Comparison of ENCODE assay signal across 14 mouse cellular contexts in genomic region chr2:118262673-118263072, GRCm38 (mm10). TPM values are rescaled to one million over a fixed set of nuclear protein-coding genes. Genes with fewer than 3 reads are reported as not detected.
DNase-seq lines count a peak whose midpoint lies in the region; ATAC-seq and TF ChIP-seq lines count a peak whose summit lies in the region.
"Had no signal": no experiment of that assay in that cellular context is flagged by ENCODE, and none has a peak within 500 bp of the region (broad histone marks: within the 10 kb centered on the region; RNA-seq: fewer than 3 reads in every experiment).

No protein-coding gene starts in this region.

- WGBS in midbrain, embryonic 11.5 days, result 61% methylated on average over 8 of the region's 8 CpGs
- 73% methylated on average over 8 of the region's 8 CpGs for WGBS in midbrain, embryonic 14.5 days

- DNase-seq in midbrain, embryonic 11.5 days (ENCODE audit: low spot score, missing footprints), result peak; percentile 66
- no peak for DNase-seq in midbrain, embryonic 14.5 days
- DNase-seq in frontal cortex, adult 2 months (ENCODE audit: extremely low spot score in 1 of 2, low spot score in 1 of 2), result peak; percentile 81
- peak; percentile 57 to 67 for DNase-seq in layer of hippocampus, postnatal 36 days
- DNase-seq in right cerebral cortex, postnatal 14 days, result peak; percentile 49
- no peak for DNase-seq in lung, postnatal 25 days (ENCODE audit: low spot score)
- DNase-seq in gastrocnemius, postnatal 10 days, result no peak
- DNase-seq in gastrocnemius, adult 2 months, result no peak

- H3K4me1 ChIP-seq in midbrain, embryonic 11.5 days (ENCODE audit: control insufficient read depth, insufficient read depth, low read length), result no peaks in the 10 kb centered on the region
- no peaks in the 10 kb centered on the region for H3K4me1 ChIP-seq in midbrain, embryonic 14.5 days (ENCODE audit: control insufficient read depth, insufficient read depth, low read length)
- H3K4me1 ChIP-seq: embryonic facial prominence, embryonic 12.5 days; limb, embryonic 12.5 days; lung, embryonic 15.5 days; midbrain, embryonic 12.5 days had no signal

- no peak overlapping the region for H3K4me2 ChIP-seq in midbrain, embryonic 11.5 days
- no peak overlapping the region for H3K4me2 ChIP-seq in midbrain, embryonic 14.5 days (ENCODE audit: low read length)
- H3K4me2 ChIP-seq: embryonic facial prominence, embryonic 12.5 days; limb, embryonic 12.5 days; lung, embryonic 15.5 days; midbrain, embryonic 12.5 days; neural tube, embryonic 15.5 days had no signal

- TF ChIP-seq CTCF in gastrocnemius, adult 2 months (IDR thresholded peaks at IDR 0.05), result no peak

- H3K4me3 ChIP-seq in midbrain, embryonic 11.5 days (ENCODE audit: low read depth, low read length), result no peak overlapping the region
- no peak overlapping the region for H3K4me3 ChIP-seq in midbrain, embryonic 14.5 days (replicated peaks; ENCODE audit: low read depth, low read length)
- H3K4me3 ChIP-seq in gastrocnemius, adult 2 months, result no peak overlapping the region
- H3K4me3 ChIP-seq: embryonic facial prominence, embryonic 12.5 days; limb, embryonic 12.5 days; lung, embryonic 15.5 days; midbrain, embryonic 12.5 days; neural tube, embryonic 15.5 days had no signal

- H3K27me3 ChIP-seq in midbrain, embryonic 11.5 days (ENCODE audit: control insufficient read depth, insufficient read depth, low read length), result no peaks in the 10 kb centered on the region
- H3K27me3 ChIP-seq in midbrain, embryonic 14.5 days (ENCODE audit: control insufficient read depth, insufficient read depth, low read length), result no peaks in the 10 kb centered on the region
- H3K27me3 ChIP-seq: embryonic facial prominence, embryonic 12.5 days; midbrain, embryonic 12.5 days had no signal

- H3K27ac ChIP-seq in midbrain, embryonic 11.5 days (ENCODE audit: low read depth, low read length), result no peak overlapping the region
- no peak overlapping the region for H3K27ac ChIP-seq in midbrain, embryonic 14.5 days (replicated peaks; ENCODE audit: low read depth, low read length)
- no peak overlapping the region for H3K27ac ChIP-seq in gastrocnemius, adult 2 months
- H3K27ac ChIP-seq: embryonic facial prominence, embryonic 12.5 days; limb, embryonic 12.5 days; lung, embryonic 15.5 days; midbrain, embryonic 12.5 days; neural tube, embryonic 15.5 days had no signal

- intact Hi-C loops in gastrocnemius, adult 2 months (cut with DNase I), result loop anchor here (1.0 to 2.0 kb wide), 2 partner anchors 74 to 169 kb away; no protein-coding TSS in a partner anchor

- H3K9ac ChIP-seq in midbrain, embryonic 11.5 days (ENCODE audit: low read length), result no peak overlapping the region
- no peak overlapping the region for H3K9ac ChIP-seq in midbrain, embryonic 14.5 days (replicated peaks; ENCODE audit: low read length)
- H3K9ac ChIP-seq: embryonic facial prominence, embryonic 12.5 days; limb, embryonic 12.5 days; lung, embryonic 15.5 days; midbrain, embryonic 12.5 days; neural tube, embryonic 15.5 days had no signal

- no peaks in the 10 kb centered on the region for H3K36me3 ChIP-seq in midbrain, embryonic 11.5 days (ENCODE audit: control insufficient read depth, insufficient read depth, low read length)
- H3K36me3 ChIP-seq in midbrain, embryonic 14.5 days (ENCODE audit: control insufficient read depth, insufficient read depth, low read length), result no peaks in the 10 kb centered on the region
- H3K36me3 ChIP-seq: embryonic facial prominence, embryonic 12.5 days; limb, embryonic 12.5 days; lung, embryonic 15.5 days; midbrain, embryonic 12.5 days; neural tube, embryonic 15.5 days had no signal

- no peaks in the 10 kb centered on the region for H3K9me3 ChIP-seq in midbrain, embryonic 11.5 days (ENCODE audit: control insufficient read depth, low read length)
- H3K9me3 ChIP-seq in midbrain, embryonic 14.5 days (ENCODE audit: control insufficient read depth, low read length), result no peaks in the 10 kb centered on the region
- H3K9me3 ChIP-seq: limb, embryonic 12.5 days; lung, embryonic 15.5 days; midbrain, embryonic 12.5 days; neural tube, embryonic 15.5 days had no signal

- ATAC-seq in midbrain, embryonic 11.5 days (ENCODE audit: low FRiP score), result no peak
- ATAC-seq in midbrain, embryonic 14.5 days (ENCODE audit: low FRiP score, low TSS enrichment), result no peak

RNA-seq across cellular contexts. Expression of gene Fsip1, which starts 5.9 kb away (rescaled TPM):
- 2.3 and 2.8 TPM in 2 replicates for polyA plus RNA-seq in midbrain, embryonic 11.5 days (2014; fragmentation: Nextera tagmentation; extraction: Ambion mirVana)
- polyA plus RNA-seq in midbrain, embryonic 14.5 days (2014; fragmentation: Nextera tagmentation; extraction: Ambion mirVana), result 3.2 and 3.5 TPM in 2 replicates
- polyA plus RNA-seq in frontal cortex, adult 2 months (2012; rRNA removed), result 0.50 and 0.80 TPM in 2 replicates
- total RNA-seq in layer of hippocampus, postnatal 36 days (2021), result under 1 TPM; 0.52 to 0.88 TPM
- not detected for total RNA-seq in gastrocnemius, postnatal 10 days (2021)
- total RNA-seq in gastrocnemius, adult 2 months (2021), result not detected
- total RNA-seq: heart, adult 8-10 months had no signal

Comparison
In these comparisons a context has a peak if more than half of its experiments do, and no peak if none do; other contexts are left out.
1. DNase-seq: peak in midbrain, embryonic 11.5 days (single experiment), frontal cortex, adult 2 months (2 of 2), layer of hippocampus, postnatal 36 days (2 of 2) and right cerebral cortex, postnatal 14 days (single experiment); none in midbrain, embryonic 14.5 days (single experiment), lung, postnatal 25 days (single experiment), gastrocnemius, postnatal 10 days (single experiment) and gastrocnemius, adult 2 months (single experiment).